Comparison of ENCODE assay signal across 16 mouse cellular contexts in genomic region chr6:145483318-145483674, GRCm38 (mm10).
A peak's percentile ranks its signal among the peaks of the same experiment; 100 is the strongest.
DNase-seq lines count a peak whose midpoint lies in the region; ATAC-seq and TF ChIP-seq lines count a peak whose summit lies in the region.
"Had no signal": no experiment of that assay in that cellular context is flagged by ENCODE, and none has a peak within 500 bp of the region (broad histone marks: within the 10 kb centered on the region; RNA-seq: fewer than 3 reads in every experiment).

No protein-coding gene starts in this region.

- H3K9me3 ChIP-seq in heart, embryonic 13.5 days = no peaks in the 10 kb centered on the region
- H3K9me3 ChIP-seq in lung, embryonic 15.5 days = no peaks in the 10 kb centered on the region
- no peaks in the 10 kb centered on the region for H3K9me3 ChIP-seq in limb, embryonic 13.5 days
- H3K9me3 ChIP-seq: kidney, embryonic 15.5 days; liver, embryonic 13.5 days; neural tube, embryonic 15.5 days had no signal

- no peak for DNase-seq in heart, postnatal 10 days
- DNase-seq in lung, postnatal 36 days = no peak
- DNase-seq in brain, embryonic 14.5 days (ENCODE audit: low read depth) = peak; percentile 79
- DNase-seq in layer of hippocampus, postnatal 10 days (ENCODE audit: low spot score in 2 of 2) = no peak
- DNase-seq: cerebellum, adult 9-11 months; gastrocnemius, postnatal 14 days; liver, embryonic 13.5 days; thymus, adult 18-20 months had no signal

- intact Hi-C loops in heart, postnatal 10 days (cut with DNase I) = no loop called here

- no peak overlapping the region for H3K4me3 ChIP-seq in heart, embryonic 13.5 days
- no peak overlapping the region for H3K4me3 ChIP-seq in lung, embryonic 15.5 days
- H3K4me3 ChIP-seq in limb, embryonic 13.5 days = no peak overlapping the region
- H3K4me3 ChIP-seq: kidney, embryonic 15.5 days; liver, embryonic 13.5 days; neural tube, embryonic 15.5 days had no signal

- no peak for ATAC-seq in heart, embryonic 13.5 days (ENCODE audit: extremely low read depth, insufficient number of reproducible peaks, low FRiP score, low TSS enrichment)
- no peak for ATAC-seq in lung, embryonic 15.5 days (ENCODE audit: borderline replicate concordance, extremely low read depth, low FRiP score, low TSS enrichment)
- no peak for ATAC-seq in limb, embryonic 13.5 days (ENCODE audit: low FRiP score, low read depth)
- ATAC-seq: intestine, embryonic 16.5 days had no signal

- H3K27me3 ChIP-seq in heart, embryonic 13.5 days (replicated peaks) = no peaks in the 10 kb centered on the region
- H3K27me3 ChIP-seq in lung, embryonic 15.5 days = no peaks in the 10 kb centered on the region
- no peaks in the 10 kb centered on the region for H3K27me3 ChIP-seq in limb, embryonic 13.5 days
- H3K27me3 ChIP-seq: kidney, embryonic 15.5 days; liver, embryonic 13.5 days; neural tube, embryonic 15.5 days had no signal

- H3K27ac ChIP-seq in heart, embryonic 13.5 days (replicated peaks) = peak overlapping the region; percentile 88
- H3K27ac ChIP-seq in lung, embryonic 15.5 days = peak overlapping the region; percentile 82
- peak overlapping the region; percentile 52; the same call in 1 of the 2 replicates for H3K27ac ChIP-seq in limb, embryonic 13.5 days
- H3K27ac ChIP-seq: liver, embryonic 13.5 days; neural tube, embryonic 15.5 days had no signal

- H3K4me1 ChIP-seq in heart, embryonic 13.5 days = peaks cover 48% of the 10 kb centered on the region
- peaks cover 49% of the 10 kb centered on the region for H3K4me1 ChIP-seq in lung, embryonic 15.5 days
- peaks cover 53% of the 10 kb centered on the region for H3K4me1 ChIP-seq in limb, embryonic 13.5 days
- H3K4me1 ChIP-seq: liver, embryonic 13.5 days had no signal

- no peak overlapping the region for H3K4me2 ChIP-seq in heart, embryonic 13.5 days
- no peak overlapping the region for H3K4me2 ChIP-seq in lung, embryonic 15.5 days
- no peak overlapping the region for H3K4me2 ChIP-seq in limb, embryonic 13.5 days (replicated peaks)
- H3K4me2 ChIP-seq: heart, embryonic 11.5 days; kidney, embryonic 15.5 days; liver, embryonic 13.5 days; neural tube, embryonic 15.5 days had no signal

- TF ChIP-seq CTCF in brain, embryonic 14.5 days (IDR thresholded peaks at IDR 0.05; ENCODE audit: borderline replicate concordance, extremely low read depth, insufficient read depth, insufficient read length) = no peak

- no peak overlapping the region for H3K9ac ChIP-seq in heart, embryonic 13.5 days
- no peak overlapping the region for H3K9ac ChIP-seq in lung, embryonic 15.5 days
- no peak overlapping the region for H3K9ac ChIP-seq in limb, embryonic 13.5 days
- H3K9ac ChIP-seq: kidney, embryonic 15.5 days; liver, embryonic 13.5 days; neural tube, embryonic 15.5 days had no signal

- WGBS in heart, embryonic 13.5 days = 47% methylated on average over 5 of the region's 5 CpGs
- 48% methylated on average over 5 of the region's 5 CpGs for WGBS in lung, embryonic 15.5 days
- 34% methylated on average over 5 of the region's 5 CpGs for WGBS in limb, embryonic 13.5 days

- TF ChIP-seq POLR2A in brain, embryonic 14.5 days (IDR thresholded peaks at IDR 0.05; ENCODE audit: borderline replicate concordance, extremely low read depth, insufficient read depth, insufficient read length, poor library complexity, severe bottlenecking) = no peak

- no peaks in the 10 kb centered on the region for H3K36me3 ChIP-seq in heart, embryonic 13.5 days
- H3K36me3 ChIP-seq in lung, embryonic 15.5 days = no peaks in the 10 kb centered on the region
- H3K36me3 ChIP-seq in limb, embryonic 13.5 days = no peaks in the 10 kb centered on the region
- H3K36me3 ChIP-seq: G1E; kidney, embryonic 15.5 days; liver, embryonic 13.5 days; neural tube, embryonic 15.5 days had no signal
